Mouse (Mus musculus) hindbrain, embryonic 16.5 days (tissue): ENCODE measurements at regions not wholly inside any gene's neighbourhood (a gene's known extent, or its start where the extent isn't known, plus 50 kb on each side); places are given as distances from the start of the nearest gene placed in this dataset.
"Not testable (repeated sequence)": the region's sequence is repeated elsewhere in the genome, so short reads cannot be mapped to it uniquely, and the experiment has no call there.

Experiments
- ATAC-seq: fragments of 200-750 bp; cut with Nextera tagmentation; 2 replicates; pipeline ENCODE4 v1.8.0; 2017; ENCODE audit warnings: moderate TSS enrichment, moderate library complexity
- H3K27ac ChIP-seq: fragments of 300-500 bp; sonication (generic); 2 replicates; pipeline ENCODE4 v1.5.1; 2014; ENCODE audit warnings: low read depth, mild to moderate bottlenecking, control low read depth, low read length, moderate library complexity
- H3K27me3 ChIP-seq: fragments of 300-500 bp; sonication (generic); replicated peaks from 2 replicates; pipeline ENCODE4 v1.6.1; 2014; ENCODE audit warnings: low read length; ENCODE audit not compliant: control insufficient read depth, insufficient read depth
- H3K36me3 ChIP-seq: fragments of 300-500 bp; sonication (generic); 2 replicates; pipeline ENCODE4 v1.6.1; 2014; ENCODE audit warnings: mild to moderate bottlenecking, low read length, moderate library complexity, mixed read lengths; ENCODE audit not compliant: control insufficient read depth, insufficient read depth
- H3K4me1 ChIP-seq: fragments of 300-500 bp; sonication (generic); 2 replicates; pipeline ENCODE4 v1.6.1; 2014; ENCODE audit warnings: low read depth, low read length; ENCODE audit not compliant: control insufficient read depth, insufficient read depth
- H3K4me2 ChIP-seq: fragments of 300-500 bp; sonication (generic); 2 replicates; pipeline ENCODE4 v1.6.1; 2014; ENCODE audit warnings: mild to moderate bottlenecking, low read length, control low read depth, moderate library complexity
- H3K4me3 ChIP-seq: fragments of 300-500 bp; sonication (generic); 2 replicates; pipeline ENCODE4 v1.5.1; 2014; ENCODE audit warnings: mild to moderate bottlenecking, low read length, control low read depth, moderate library complexity
- H3K9ac ChIP-seq: fragments of 300-500 bp; sonication (generic); 2 replicates; pipeline ENCODE4 v1.6.1; 2014; ENCODE audit warnings: low read depth, mild to moderate bottlenecking, control low read depth, low read length, moderate library complexity
- H3K9me3 ChIP-seq: fragments of 300-500 bp; sonication (generic); 2 replicates; pipeline ENCODE4 v1.6.1; 2014; ENCODE audit warnings: mild to moderate bottlenecking, low read length, moderate library complexity; ENCODE audit not compliant: control insufficient read depth
- WGBS: fragments of 180-500 bp; shearing (Covaris S2); extraction: QIAGEN DNeasy Blood & Tissue Kit; methylation state at CpG from one replicate; pipeline ENCODE4 v1.1.7; 2014; 5-methylcytosine and 5-hydroxymethylcytosine counted together

- 29% methylated on average over 3 of the region's 3 CpGs for WGBS
- Histone ChIP-seq H3K9ac (no peak overlapping the region), H3K27me3 (no peaks in the 10 kb centered on the region), H3K36me3 (no peaks in the 10 kb centered on the region), H3K4me3 (no peak overlapping the region), H3K4me1 (no peaks in the 10 kb centered on the region), H3K9me3 (no peaks in the 10 kb centered on the region), H3K27ac (no peak overlapping the region), H3K4me2 (no peak overlapping the region)
- peak; percentile 30 for ATAC-seq
Measured at GRCm38 (mm10) chr12:74825664-74826063, 351.5 kb downstream of the Kcnh5 start.

DNA sequence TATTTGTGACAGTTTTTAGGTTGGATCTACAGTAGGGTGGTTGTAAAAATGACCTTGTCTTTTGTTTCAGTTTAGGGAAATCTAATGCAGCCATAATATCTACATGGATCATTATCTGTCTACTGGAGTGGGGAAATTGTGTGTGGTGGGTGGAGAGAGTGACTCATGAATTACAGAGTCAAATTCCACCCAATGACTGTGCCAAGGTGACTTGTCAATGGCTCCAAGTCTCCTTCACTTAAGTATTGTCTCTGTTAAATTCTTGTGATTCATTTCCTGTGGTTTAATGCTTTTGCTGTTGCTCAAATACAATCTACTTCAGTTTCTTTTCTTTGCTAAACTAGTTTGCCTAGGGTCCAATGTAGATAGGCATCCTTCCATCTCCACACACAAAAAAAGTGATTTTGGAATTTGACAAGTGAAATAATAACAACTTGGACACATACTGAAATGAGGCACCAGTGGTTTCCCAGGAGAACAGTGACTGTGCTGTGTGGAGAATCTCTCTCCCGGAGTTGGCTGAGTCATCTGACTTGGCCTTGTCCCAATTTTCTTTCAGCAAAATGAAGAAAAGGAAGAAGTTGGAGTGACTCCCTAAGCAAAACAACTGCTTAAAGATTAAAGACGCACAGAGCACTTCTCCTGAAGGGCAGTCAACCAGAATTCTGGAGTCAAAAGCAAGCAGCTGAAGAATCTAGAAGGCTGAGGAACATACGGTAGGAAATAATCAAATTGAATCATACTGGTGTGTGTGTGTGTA lies 352.2 kb downstream of the Kcnh5 start:
- Histone ChIP-seq H3K9me3 (no peaks in the 10 kb centered on the region), H3K9ac (no peak overlapping the region), H3K4me3 (no peak overlapping the region), H3K27me3 (no peaks in the 10 kb centered on the region), H3K36me3 (no peaks in the 10 kb centered on the region), H3K4me1 (no peaks in the 10 kb centered on the region), H3K4me2 (no peak overlapping the region), H3K27ac (no peak overlapping the region)
- 32% methylated on average over 3 of the region's 3 CpGs for WGBS
- ATAC-seq: peak; percentile 73

- H3K27me3 ChIP-seq, H3K4me1 ChIP-seq, H3K4me3 ChIP-seq, H3K36me3 ChIP-seq, H3K4me2 ChIP-seq, ATAC-seq, H3K27ac ChIP-seq, H3K9ac ChIP-seq: not testable (repeated sequence)
- H3K9me3 ChIP-seq: peaks cover 11% of the 10 kb centered on the region
- WGBS: 88% methylated on average over 3 of the region's 3 CpGs
Measured at GRCm38 (mm10) chr12:74816181-74816580, 361.0 kb downstream of the Kcnh5 start.

DNA sequence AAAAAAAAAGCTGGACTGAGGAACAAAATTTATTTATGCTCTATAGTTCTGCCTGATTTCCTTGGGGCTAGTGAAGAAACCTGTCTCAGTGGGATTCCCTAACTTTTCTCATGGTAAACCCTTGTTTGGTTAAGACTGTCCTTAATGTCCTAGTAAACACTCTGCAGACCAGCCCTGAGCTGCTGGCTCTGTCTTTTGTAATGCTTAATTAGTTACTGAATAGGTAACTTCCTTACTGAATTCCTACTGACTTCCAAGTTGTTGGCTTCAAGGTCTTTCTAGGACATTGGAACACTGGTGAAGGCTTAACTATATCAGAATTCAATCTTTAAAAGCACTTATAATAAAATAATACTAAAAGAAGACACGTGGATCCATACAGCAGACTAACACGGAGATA lies 368.6 kb downstream of the Kcnh5 start:
- not testable (repeated sequence) for H3K4me3 ChIP-seq, H3K9ac ChIP-seq, H3K4me2 ChIP-seq, H3K27me3 ChIP-seq, H3K4me1 ChIP-seq, ATAC-seq, H3K36me3 ChIP-seq, H3K27ac ChIP-seq
- peaks cover 11% of the 10 kb centered on the region for H3K9me3 ChIP-seq
- WGBS: 93% methylated on average over 2 of the region's 2 CpGs

GRCm38 (mm10) chr12:74807926-74808325 lies 369.2 kb downstream of the Kcnh5 start:
- H3K4me2 ChIP-seq, H3K9me3 ChIP-seq, ATAC-seq, H3K36me3 ChIP-seq, H3K4me1 ChIP-seq, H3K4me3 ChIP-seq, H3K27ac ChIP-seq, H3K27me3 ChIP-seq, H3K9ac ChIP-seq: not testable (repeated sequence)
- 93% methylated on average over 15 of the region's 15 CpGs for WGBS

- Histone ChIP-seq H3K4me2 (no peak overlapping the region), H3K36me3 (no peaks in the 10 kb centered on the region), H3K4me3 (no peak overlapping the region), H3K27ac (no peak overlapping the region), H3K9ac (no peak overlapping the region), H3K27me3 (no peaks in the 10 kb centered on the region), H3K9me3 (no peaks in the 10 kb centered on the region), H3K4me1 (no peaks in the 10 kb centered on the region)
- WGBS: 67% methylated on average over 13 of the region's 13 CpGs
- no peak; the same call in 1 of the 2 replicates for ATAC-seq
Measured at GRCm38 (mm10) chr12:74803740-74804512, 373.2 kb downstream of the Kcnh5 start.

DNA sequence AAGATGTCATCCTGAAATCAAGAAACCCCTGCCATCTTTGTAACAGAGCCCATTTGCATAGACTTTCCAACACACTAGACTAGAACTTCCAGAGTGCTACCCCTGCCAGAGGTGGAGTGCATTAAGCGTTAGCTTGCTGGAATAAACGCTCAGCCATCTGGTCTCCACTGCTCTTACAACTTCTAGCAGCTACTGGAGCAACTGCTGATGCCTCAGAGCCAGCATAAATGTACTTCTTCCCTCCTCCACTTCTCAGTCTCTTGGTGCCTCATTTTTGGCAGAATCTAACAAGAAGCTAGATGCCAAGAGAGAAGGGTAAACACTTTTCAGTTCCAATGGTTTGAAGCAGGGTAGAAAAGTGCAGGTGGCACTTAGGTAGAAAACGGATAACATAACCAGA lies 385.1 kb downstream of the Kcnh5 start:
- no peaks in the 10 kb centered on the region for H3K36me3 ChIP-seq
- ATAC-seq: no peak
- no peak overlapping the region for H3K27ac ChIP-seq
- no peak overlapping the region for H3K9ac ChIP-seq
- no peaks in the 10 kb centered on the region for H3K9me3 ChIP-seq
- H3K4me2 ChIP-seq: no peak overlapping the region
- H3K27me3 ChIP-seq: no peaks in the 10 kb centered on the region
- WGBS: 74% methylated on average over 3 of the region's 3 CpGs
- H3K4me1 ChIP-seq: no peaks in the 10 kb centered on the region
- H3K4me3 ChIP-seq: no peak overlapping the region

GRCm38 (mm10) chr12:74762284-74762683 lies 414.8 kb downstream of the Kcnh5 start:
- H3K4me3 ChIP-seq: no peak overlapping the region
- H3K36me3 ChIP-seq: no peaks in the 10 kb centered on the region
- H3K9ac ChIP-seq: no peak overlapping the region
- ATAC-seq: no peak
- H3K4me1 ChIP-seq: no peaks in the 10 kb centered on the region
- H3K4me2 ChIP-seq: no peak overlapping the region
- no peaks in the 10 kb centered on the region for H3K9me3 ChIP-seq
- 89% methylated on average over 1 of the region's 1 CpGs for WGBS
- H3K27me3 ChIP-seq: no peaks in the 10 kb centered on the region
- no peak overlapping the region for H3K27ac ChIP-seq

- Histone ChIP-seq H3K9ac (no peak overlapping the region), H3K27ac (no peak overlapping the region), H3K36me3 (no peaks in the 10 kb centered on the region), H3K4me2 (no peak overlapping the region), H3K4me3 (no peak overlapping the region), H3K27me3 (no peaks in the 10 kb centered on the region), H3K9me3 (no peaks in the 10 kb centered on the region), H3K4me1 (no peaks in the 10 kb centered on the region)
- 88% methylated on average over 1 of the region's 1 CpGs for WGBS
- ATAC-seq: no peak
Measured at GRCm38 (mm10) chr12:74745051-74745450, 428.9 kb upstream of the Gm11042 start.
